Mouse (Mus musculus) erythroblast, embryonic 14.5 days (primary cell): ENCODE results near the gene Gm17087. TPM values are rescaled to one million over a fixed set of nuclear protein-coding genes. Genes with fewer than 3 reads are reported as not detected.

Experiments used
- H3K27me3 ChIP-seq: 2 replicates; pipeline ENCODE4 v1.6.1; 2012; ENCODE audit warnings: inconsistent platforms; ENCODE audit not compliant: control insufficient read depth
- H3K36me3 ChIP-seq: 2 replicates; pipeline ENCODE4 v1.6.1; 2012; ENCODE audit warnings: mild to moderate bottlenecking, inconsistent platforms; ENCODE audit not compliant: control insufficient read depth
- H3K4me1 ChIP-seq: 2 replicates; pipeline ENCODE4 v1.6.1; 2012; ENCODE audit warnings: inconsistent platforms; ENCODE audit not compliant: control insufficient read depth
- H3K4me3 ChIP-seq: replicated peaks from 2 replicates; pipeline ENCODE3; 2012; ENCODE audit warnings: moderate library complexity, mild to moderate bottlenecking, inconsistent platforms
- H3K9me3 ChIP-seq: 2 replicates; pipeline ENCODE4 v1.6.1; 2012; ENCODE audit warnings: low read length, inconsistent platforms, mixed read lengths; ENCODE audit not compliant: control insufficient read depth
- GATA1 ChIP-seq: IDR thresholded peaks from 2 replicates; pipeline ENCODE4 v1.6.1; 2012; ENCODE audit warnings: low read length, inconsistent platforms, mixed read lengths
- TAL1 ChIP-seq: IDR thresholded peaks from 3 replicates; pipeline ENCODE4 v1.6.1; 2012; ENCODE audit warnings: low read length, inconsistent platforms, mixed read lengths
- polyA plus RNA-seq: library from polyadenylated mRNA; stranded (reverse); fragments of >175 nt; gene quantifications from 2 replicates; pipeline ENCODE4 v1.2.3, GENCODE M21; 2012

Gene Gm17087
- polyA plus RNA-seq, 1 experiment = not detected

GRCm38 (mm10) chr17:8580360-8580759, 13.6 kb upstream of the Gm17087 start:
- Histone ChIP-seq H3K27me3 (no peaks in the 10 kb centered on the region), H3K9me3 (peaks cover 9% of the 10 kb centered on the region), H3K4me3 (no peak overlapping the region), H3K4me1 (no peaks in the 10 kb centered on the region), H3K36me3 (no peaks in the 10 kb centered on the region)
- no peak for TF ChIP-seq TAL1
- no peak for TF ChIP-seq GATA1

GRCm38 (mm10) chr17:8573542-8574260, 7.0 kb upstream of the Gm17087 start:
- Histone ChIP-seq H3K4me1 (no peaks in the 10 kb centered on the region; the same call in 1 of the 2 replicates), H3K27me3 (no peaks in the 10 kb centered on the region), H3K9me3 (no peaks in the 10 kb centered on the region), H3K36me3 (no peaks in the 10 kb centered on the region), H3K4me3 (no peak overlapping the region)
- TF ChIP-seq GATA1 (no peak), TAL1 (no peak)

GRCm38 (mm10) chr17:8562886-8563280, 3.9 kb downstream of the Gm17087 start:
- Histone ChIP-seq H3K4me1 (no peaks in the 10 kb centered on the region), H3K9me3 (no peaks in the 10 kb centered on the region), H3K27me3 (no peaks in the 10 kb centered on the region), H3K4me3 (no peak overlapping the region), H3K36me3 (no peaks in the 10 kb centered on the region)
- TF ChIP-seq GATA1 (no peak), TAL1 (no peak)

GRCm38 (mm10) chr17:8562101-8562885, 4.5 kb downstream of the Gm17087 start:
- no peaks in the 10 kb centered on the region for H3K27me3 ChIP-seq
- H3K4me3 ChIP-seq = no peak overlapping the region

GRCm38 (mm10) chr17:8557926-8558325, 8.8 kb downstream of the Gm17087 start:
- Histone ChIP-seq H3K4me1 (no peaks in the 10 kb centered on the region), H3K9me3 (no peaks in the 10 kb centered on the region), H3K36me3 (no peaks in the 10 kb centered on the region), H3K27me3 (no peaks in the 10 kb centered on the region), H3K4me3 (no peak overlapping the region)
- TF ChIP-seq TAL1 = no peak
- TF ChIP-seq GATA1 = no peak

More at GRCm38 (mm10) chr17:8562101-8562885, 4.5 kb downstream of the Gm17087 start:
- no peaks in the 10 kb centered on the region for H3K4me1 ChIP-seq
- no peak for TF ChIP-seq TAL1
- TF ChIP-seq GATA1 = no peak
- H3K9me3 ChIP-seq = no peaks in the 10 kb centered on the region
- no peaks in the 10 kb centered on the region for H3K36me3 ChIP-seq

- no peaks in the 10 kb centered on the region for H3K36me3 ChIP-seq
- H3K4me1 ChIP-seq = no peaks in the 10 kb centered on the region
- H3K27me3 ChIP-seq = no peaks in the 10 kb centered on the region
- no peak for TF ChIP-seq TAL1
- no peak for TF ChIP-seq GATA1
- H3K4me3 ChIP-seq = no peak overlapping the region
- H3K9me3 ChIP-seq = no peaks in the 10 kb centered on the region
Observed at GRCm38 (mm10) chr17:8556223-8556622, 10.5 kb downstream of the Gm17087 start.

- no peaks in the 10 kb centered on the region for H3K36me3 ChIP-seq
- H3K4me3 ChIP-seq = no peak overlapping the region
- TF ChIP-seq TAL1 = no peak
- TF ChIP-seq GATA1 = no peak
- H3K27me3 ChIP-seq = no peaks in the 10 kb centered on the region
- H3K9me3 ChIP-seq = no peaks in the 10 kb centered on the region
- H3K4me1 ChIP-seq = no peaks in the 10 kb centered on the region
Observed at GRCm38 (mm10) chr17:8555785-8556184, 11.0 kb downstream of the Gm17087 start.

- H3K9me3 ChIP-seq = no peaks in the 10 kb centered on the region
- no peaks in the 10 kb centered on the region for H3K27me3 ChIP-seq
- no peaks in the 10 kb centered on the region for H3K36me3 ChIP-seq
- H3K4me1 ChIP-seq = no peaks in the 10 kb centered on the region
- TF ChIP-seq TAL1 (no peak), GATA1 (no peak)
- no peak overlapping the region for H3K4me3 ChIP-seq
Observed at GRCm38 (mm10) chr17:8554219-8554618, 12.5 kb downstream of the Gm17087 start.

GRCm38 (mm10) chr17:8553601-8554000, 13.1 kb downstream of the Gm17087 start:
- no peaks in the 10 kb centered on the region for H3K36me3 ChIP-seq
- no peaks in the 10 kb centered on the region for H3K27me3 ChIP-seq
- no peak for TF ChIP-seq TAL1
- TF ChIP-seq GATA1 = no peak
- H3K4me3 ChIP-seq = no peak overlapping the region
- no peaks in the 10 kb centered on the region for H3K9me3 ChIP-seq
- no peaks in the 10 kb centered on the region for H3K4me1 ChIP-seq
